Mouse (Mus musculus) hindlimb bud, embryonic 11.5 days (tissue): ENCODE measurements around the gene Gpx1.

ENCODE experiments used
- DNase-seq: peaks from one replicate; pipeline ENCODE4 v3.0.0-alpha.2; 2012; ENCODE audit warnings: low read depth, low spot score; ENCODE audit errors: extremely low spot score

Gpx1 gene

DNA sequence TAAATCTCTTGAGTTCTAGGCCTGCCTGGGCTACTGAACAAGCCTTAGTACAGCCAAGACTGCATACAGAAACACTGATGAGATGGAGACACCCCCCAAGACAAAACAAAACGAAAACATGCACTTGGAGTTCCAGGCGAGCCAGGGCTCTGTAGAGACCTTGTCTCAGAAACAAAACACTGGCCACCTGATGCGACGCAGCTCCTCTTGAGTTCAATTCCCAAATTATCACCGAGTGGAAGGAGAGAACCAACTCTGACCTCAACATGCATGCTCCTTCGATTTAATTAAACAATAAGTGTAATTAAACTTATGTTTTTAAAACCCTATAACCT, 185 bp upstream of the Gpx1 start:
- no peak for DNase-seq

DNA sequence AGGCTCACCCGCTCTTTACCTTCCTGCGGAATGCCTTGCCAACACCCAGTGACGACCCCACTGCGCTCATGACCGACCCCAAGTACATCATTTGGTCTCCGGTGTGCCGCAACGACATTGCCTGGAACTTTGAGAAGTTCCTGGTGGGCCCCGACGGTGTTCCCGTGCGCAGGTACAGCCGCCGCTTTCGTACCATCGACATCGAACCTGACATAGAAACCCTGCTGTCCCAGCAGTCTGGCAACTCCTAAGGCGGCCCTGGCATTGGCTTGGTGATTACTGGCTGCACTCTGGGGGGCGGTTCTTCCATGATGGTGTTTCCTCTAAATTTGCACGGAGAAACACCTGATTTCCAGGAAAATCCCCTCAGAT, 1.2 kb downstream of the Gpx1 start:
- no peak for DNase-seq

DNA sequence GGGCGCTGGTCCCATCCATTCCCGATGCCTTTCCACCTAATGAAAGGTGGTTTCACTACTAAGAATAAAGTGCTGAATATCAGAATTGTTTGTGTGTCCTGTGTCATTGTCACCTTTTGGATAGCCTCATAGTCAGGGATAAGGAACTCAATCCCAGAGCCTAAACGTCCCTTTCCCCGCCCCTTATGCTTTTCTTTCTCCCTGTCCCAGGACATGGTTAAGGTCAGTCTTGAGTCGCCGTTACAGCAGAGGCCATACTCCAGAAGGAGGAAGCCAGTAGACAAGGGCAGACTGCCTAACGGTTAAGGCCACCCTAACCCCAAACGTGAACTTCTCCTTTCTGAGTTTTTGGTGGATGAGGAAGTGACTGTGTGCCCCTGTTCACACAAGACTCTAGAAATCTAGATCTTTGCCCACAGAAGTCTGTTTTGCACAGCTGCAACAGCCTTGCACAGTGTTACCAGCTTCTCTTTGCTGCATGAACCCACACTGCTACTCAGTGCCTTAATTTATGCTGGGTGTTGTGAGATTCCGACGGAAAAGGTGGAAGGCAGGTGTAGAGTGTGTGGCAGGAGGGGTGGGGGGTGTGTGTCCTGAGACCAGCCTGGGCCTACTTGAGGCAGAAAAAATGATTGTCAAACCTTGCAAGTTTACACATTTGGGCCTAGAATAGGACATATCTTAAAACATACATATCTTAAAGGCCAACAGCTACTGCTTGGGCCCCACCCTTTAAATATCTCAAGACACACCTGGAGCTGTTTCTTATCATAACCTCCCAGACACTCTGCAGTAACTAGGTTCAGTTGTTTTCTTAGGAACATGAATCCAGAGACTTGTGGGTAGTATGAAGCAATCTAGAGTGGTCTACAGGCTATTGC, 1.8 kb downstream of the Gpx1 start:
- no peak for DNase-seq

DNA sequence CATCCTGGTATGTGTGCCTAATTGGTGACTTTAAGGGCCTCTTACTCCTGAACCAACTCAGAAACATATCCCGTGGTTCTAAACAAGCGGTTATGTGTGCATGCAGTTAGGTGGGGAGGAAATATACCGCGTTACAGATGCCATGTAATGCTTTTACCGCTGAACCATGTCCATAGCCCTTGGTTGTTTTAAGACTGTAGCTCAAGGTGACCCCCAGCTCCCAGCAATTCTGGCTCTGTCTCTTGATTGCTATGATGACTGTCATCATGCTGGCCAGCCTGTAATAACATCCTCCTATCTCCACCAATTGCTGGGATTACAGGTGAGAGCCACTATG, 2.4 kb downstream of the Gpx1 start:
- no peak for DNase-seq

DNA sequence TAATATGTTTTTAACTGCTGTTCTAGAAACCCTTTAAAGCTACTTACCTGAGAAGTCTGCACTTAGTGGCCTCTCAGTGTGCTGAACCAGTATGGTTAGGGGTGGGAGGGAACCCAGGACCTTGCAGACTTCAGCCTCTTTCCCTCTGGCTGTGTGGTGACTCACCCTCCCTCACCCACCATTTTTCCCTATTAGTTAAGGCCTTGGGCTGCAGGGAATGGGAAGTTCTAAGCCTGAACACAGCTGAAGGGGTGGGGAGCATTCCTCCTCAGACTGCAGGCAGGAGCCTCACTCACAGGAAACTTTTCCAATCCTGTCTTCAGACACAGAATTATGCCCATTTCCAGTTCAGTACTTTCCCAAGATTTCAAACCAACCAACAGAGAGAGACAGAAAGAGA, 3.1 kb downstream of the Gpx1 start:
- DNase-seq, result no peak

DNA sequence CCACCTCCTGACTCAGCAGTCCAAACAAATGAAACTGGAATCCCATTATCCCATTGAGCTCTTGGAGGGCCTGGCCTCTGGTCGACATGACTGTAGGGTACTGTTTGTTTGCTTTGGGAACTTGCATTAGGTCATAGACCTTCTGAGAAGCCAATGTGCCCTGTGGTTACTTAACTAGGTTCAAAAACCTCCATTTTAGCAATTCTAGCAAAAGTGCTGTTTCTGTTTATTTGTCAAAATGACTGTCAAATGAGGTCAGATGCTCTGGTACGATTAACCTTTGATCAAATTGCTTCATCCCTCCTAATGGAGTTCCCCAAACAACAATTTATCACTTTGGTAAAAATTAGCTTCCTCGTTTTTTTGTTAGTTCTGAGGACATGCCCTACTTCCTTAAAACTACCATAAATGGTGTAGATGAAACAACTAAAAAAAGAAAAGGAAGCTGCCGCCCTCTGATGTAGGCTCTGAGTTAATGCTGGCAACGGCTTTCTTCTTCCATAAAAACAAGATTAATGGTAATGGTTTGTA, 3.7 kb downstream of the Gpx1 start:
- DNase-seq, result no peak

- no peak for DNase-seq
Observed at GRCm38 (mm10) chr9:108343331-108343730, 4.6 kb downstream of the Gpx1 start.

DNA sequence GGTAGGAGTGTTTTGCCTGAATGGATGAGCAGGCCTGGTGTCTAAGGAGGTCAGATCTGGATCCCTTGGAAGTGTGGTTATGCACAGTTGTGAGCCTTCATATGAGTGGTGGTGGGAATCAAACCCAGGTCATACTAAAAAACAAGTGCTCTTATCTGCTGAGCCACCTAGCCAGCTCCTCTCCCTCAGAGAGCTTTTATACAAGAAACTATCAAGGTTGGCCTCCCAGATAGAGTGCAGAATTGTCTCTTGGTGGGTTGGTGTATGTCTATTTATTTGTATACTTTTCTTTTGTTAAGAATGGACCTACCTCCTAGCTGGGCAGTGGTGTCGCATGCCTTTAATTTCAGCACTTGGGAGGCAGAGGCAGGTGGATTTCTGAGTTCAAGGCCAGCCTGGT, 5.1 kb downstream of the Gpx1 start:
- no peak for DNase-seq

DNA sequence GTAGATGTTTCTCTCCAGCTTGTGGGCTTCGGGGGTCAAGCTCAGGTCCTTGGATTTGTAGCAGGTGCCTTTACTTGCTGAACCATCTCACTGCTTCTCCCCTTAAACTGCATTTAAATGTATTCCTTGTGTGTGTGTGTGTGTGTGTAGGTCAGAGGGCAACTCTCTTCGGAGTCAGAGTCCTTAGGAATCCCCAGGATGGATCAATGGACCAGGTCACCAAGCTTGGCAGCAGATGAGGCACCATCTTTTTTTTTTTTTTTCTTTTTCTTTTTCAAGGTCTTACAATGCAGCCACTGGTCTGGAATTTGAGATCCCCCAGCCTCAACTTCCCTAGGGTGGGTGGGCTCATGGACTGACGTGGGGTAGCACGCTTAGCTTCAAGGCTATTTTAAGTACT, 5.8 kb downstream of the Gpx1 start:
- no peak for DNase-seq

DNA sequence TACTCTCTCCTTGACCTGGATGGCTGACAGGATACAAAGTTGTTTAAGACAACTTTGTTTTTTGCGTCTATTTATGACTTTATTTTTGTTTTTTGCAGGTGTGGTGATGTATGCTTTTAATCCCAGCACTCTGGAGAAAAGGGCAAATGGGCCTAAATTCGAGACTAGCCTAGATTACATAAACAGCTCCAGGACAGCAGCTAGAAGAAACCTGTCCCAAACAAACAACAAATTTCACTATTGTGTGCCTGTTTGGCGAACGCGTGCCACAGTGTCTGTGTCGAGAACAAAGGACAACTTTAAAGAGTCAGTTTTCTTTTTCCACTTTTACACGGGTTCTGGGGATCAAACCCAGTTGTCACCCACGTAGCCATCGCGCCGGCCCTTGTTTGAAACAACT, 8.3 kb downstream of the Gpx1 start:
- no peak for DNase-seq

- no peak for DNase-seq
Observed at GRCm38 (mm10) chr9:108347540-108348289, 9.0 kb downstream of the Gpx1 start, which contains the start of gene Usp4. Gene Usp4 (plus strand): TSS chr9:108347853.

- no peak for DNase-seq
Observed at GRCm38 (mm10) chr9:108348290-108348680, 9.6 kb downstream of the Gpx1 start.

DNA sequence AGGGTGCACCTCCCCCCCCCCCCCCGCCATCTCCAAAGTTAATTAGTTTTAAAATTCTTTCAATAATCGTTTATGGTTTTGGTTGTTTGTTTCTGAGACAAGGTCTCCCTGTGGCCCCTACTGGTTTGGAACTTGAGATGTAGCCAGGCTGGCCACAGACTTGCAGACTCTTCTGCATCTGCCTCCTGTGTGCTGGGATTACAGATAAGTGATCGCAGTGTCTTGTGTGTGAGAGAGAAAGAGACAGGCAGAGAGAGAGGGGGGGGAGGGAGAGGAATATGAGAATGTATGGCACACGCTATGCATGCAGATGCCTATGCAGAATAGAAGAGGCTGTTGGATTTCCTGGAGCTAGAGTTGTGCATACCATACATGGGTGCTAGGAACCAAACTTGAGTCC, 11.0 kb downstream of the Gpx1 start:
- no peak for DNase-seq

- no peak for DNase-seq
Observed at GRCm38 (mm10) chr9:108378234-108378633, 39.5 kb downstream of the Gpx1 start.

DNA sequence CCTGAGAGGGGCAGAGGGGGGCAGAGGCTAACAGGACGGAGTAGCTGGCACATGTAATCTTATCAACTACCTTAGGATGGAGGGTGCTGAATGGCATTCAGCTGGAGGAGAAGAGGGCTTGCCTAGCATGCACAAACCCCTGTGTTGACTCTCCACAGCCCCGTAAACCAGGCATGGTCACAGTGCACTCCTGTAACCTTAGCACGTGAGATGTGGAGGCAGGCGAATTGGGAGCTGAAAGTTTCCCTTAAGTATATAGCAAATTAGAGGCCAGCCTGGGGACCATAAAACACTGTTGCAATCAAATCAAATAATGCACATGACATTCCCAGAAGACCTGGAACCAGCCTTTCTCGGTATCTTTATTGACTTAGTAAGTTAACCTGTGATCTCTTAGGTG, 40.0 kb downstream of the Gpx1 start:
- DNase-seq, result no peak

DNA sequence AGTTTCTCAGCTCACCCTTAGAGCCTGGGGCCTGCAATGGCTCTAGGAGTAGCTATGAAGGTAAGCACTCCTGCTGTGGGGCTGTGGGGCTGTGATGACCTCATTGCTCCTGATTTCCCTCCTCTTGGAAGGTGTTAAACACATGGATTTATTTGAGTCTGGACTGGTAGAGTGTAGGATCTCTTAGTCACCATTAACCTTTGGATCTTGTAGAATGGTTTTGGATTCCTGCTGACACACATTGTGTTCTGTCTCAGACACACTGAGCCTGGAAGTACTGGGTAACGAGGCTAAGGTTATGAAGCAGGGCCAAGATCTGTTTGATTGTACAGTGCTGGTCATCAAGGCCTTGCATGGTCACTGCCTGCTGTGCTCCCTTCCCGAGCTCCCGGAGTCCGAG, 40.6 kb downstream of the Gpx1 start:
- DNase-seq, result no peak

- no peak for DNase-seq
Observed at GRCm38 (mm10) chr9:108381382-108381781, 42.7 kb downstream of the Gpx1 start.

DNA sequence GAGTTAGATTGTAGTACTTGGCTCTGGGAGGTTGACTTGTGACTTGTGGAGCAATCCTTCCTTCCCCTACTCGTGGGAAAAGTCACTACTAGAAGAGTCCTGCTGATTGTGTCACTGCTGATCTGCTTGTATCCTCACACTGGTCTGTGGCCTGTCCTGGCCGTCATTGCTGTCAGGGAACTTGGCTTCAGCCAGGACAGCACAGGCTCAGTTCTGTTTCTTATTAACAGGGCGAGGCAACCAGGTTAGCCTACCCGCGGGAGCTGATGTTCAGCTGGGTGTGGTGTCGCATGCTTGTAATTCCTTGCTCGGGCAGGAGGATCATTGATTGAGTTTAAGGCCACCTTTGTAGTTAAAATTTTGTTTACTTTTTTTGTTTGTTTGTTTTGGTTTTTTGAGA, 46.3 kb downstream of the Gpx1 start:
- DNase-seq, result no peak

DNA sequence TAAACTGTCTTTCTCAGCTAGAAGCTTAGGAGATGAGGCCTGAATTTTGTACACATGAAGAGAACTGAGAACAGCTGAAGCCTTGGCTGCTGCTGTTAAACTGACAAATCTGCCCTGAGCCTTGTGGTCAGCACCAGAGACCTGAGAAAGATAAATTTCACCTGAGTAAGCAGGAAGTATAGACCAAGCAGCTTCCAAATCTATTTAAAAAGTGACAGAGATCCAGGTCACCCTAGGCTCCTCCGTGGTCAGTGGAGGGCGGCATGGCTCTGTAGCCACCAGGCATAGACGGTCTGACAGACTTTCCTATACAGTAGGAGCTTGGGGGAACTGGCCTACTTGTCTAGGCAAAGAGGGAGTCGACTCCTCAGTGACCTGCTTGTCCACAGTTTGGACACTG, 48.1 kb downstream of the Gpx1 start:
- DNase-seq, result no peak

DNA sequence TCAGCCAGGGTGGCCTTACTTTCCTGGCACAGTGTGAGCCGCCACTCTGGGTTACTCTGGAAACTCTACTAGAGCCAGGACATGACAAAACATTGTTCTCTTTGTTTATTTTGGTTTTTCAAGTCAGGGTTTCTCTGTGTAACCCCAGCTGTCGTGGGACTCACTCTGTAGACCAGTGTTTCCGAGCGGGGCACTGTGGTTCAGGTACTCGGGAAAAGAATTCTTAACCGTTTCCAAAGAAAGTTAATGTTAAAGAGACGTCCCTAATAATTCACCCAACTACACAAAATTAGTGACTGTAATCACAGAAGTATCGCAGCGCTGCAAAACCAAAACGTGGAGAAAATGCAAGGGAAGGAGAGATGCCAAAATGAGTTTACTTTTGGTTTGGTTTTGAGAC, 49.9 kb downstream of the Gpx1 start:
- DNase-seq, result no peak

GRCm38 (mm10) chr9:108389220-108389619, 50.5 kb downstream of the Gpx1 start:
- DNase-seq, result no peak
